Mouse (Mus musculus): ENCODE results near the gene Ppp3r1.

The Ppp3r1 gene

GRCm38 (mm10) chr11:17158858-17159737, at the start of gene Ppp3r1:
TSS of gene Ppp3r1 (plus strand) at chr11:17159263.
- peak; percentile 98 for DNase-seq

GRCm38 (mm10) chr11:17112419-17113090, 46.5 kb upstream of the Ppp3r1 start:
- no peak for DNase-seq

- no peak for DNase-seq
These were observed 32.6 kb upstream of the Ppp3r1 start for GRCm38 (mm10) chr11:17126418-17126817.

- DNase-seq, result no peak
These were observed 23.4 kb upstream of the Ppp3r1 start for GRCm38 (mm10) chr11:17135638-17136037.

GRCm38 (mm10) chr11:17138306-17139033, 20.6 kb upstream of the Ppp3r1 start:
- no peak for DNase-seq

GRCm38 (mm10) chr11:17159738-17160241, 727 bp downstream of the Ppp3r1 start:
- peak; percentile 62 to 67 for DNase-seq

GRCm38 (mm10) chr11:17160242-17160641, 1.2 kb downstream of the Ppp3r1 start:
- peak; percentile 70 to 78 for DNase-seq

GRCm38 (mm10) chr11:17163956-17164355, 4.9 kb downstream of the Ppp3r1 start:
- DNase-seq, result no peak

GRCm38 (mm10) chr11:17166627-17167026, 7.6 kb downstream of the Ppp3r1 start:
- no peak for DNase-seq

- DNase-seq, result no peak
These were observed 10.2 kb downstream of the Ppp3r1 start for GRCm38 (mm10) chr11:17169262-17169661.

- DNase-seq, result no peak
These were observed 12.1 kb downstream of the Ppp3r1 start for GRCm38 (mm10) chr11:17170938-17171729.

- no peak for DNase-seq
These were observed 13.2 kb downstream of the Ppp3r1 start for GRCm38 (mm10) chr11:17172300-17172699.

- no peak for DNase-seq
These were observed 17.6 kb downstream of the Ppp3r1 start for GRCm38 (mm10) chr11:17176638-17177037.

- DNase-seq, result no peak
These were observed 21.7 kb downstream of the Ppp3r1 start for GRCm38 (mm10) chr11:17180753-17181152.

GRCm38 (mm10) chr11:17181807-17182206, 22.7 kb downstream of the Ppp3r1 start, which contains the start of gene Wdr92:
TSS of gene Wdr92 (plus strand) at chr11:17182107.
- no peak for DNase-seq

GRCm38 (mm10) chr11:17183165-17183564, 24.1 kb downstream of the Ppp3r1 start:
- DNase-seq, result no peak

- DNase-seq, result no peak
These were observed 28.6 kb downstream of the Ppp3r1 start for GRCm38 (mm10) chr11:17187649-17188048.

GRCm38 (mm10) chr11:17188786-17189185, 29.7 kb downstream of the Ppp3r1 start:
- no peak for DNase-seq

GRCm38 (mm10) chr11:17192151-17192844, 33.2 kb downstream of the Ppp3r1 start:
- no peak for DNase-seq

- no peak for DNase-seq
These were observed 40.1 kb downstream of the Ppp3r1 start for GRCm38 (mm10) chr11:17199170-17199569.

GRCm38 (mm10) chr11:17199840-17200501, 40.9 kb downstream of the Ppp3r1 start:
- no peak for DNase-seq

Measured in cerebellum, postnatal 14 days (tissue).